Mouse (Mus musculus) brown adipose tissue, adult 24 weeks (tissue): ENCODE measurements around the gene Pomp. TPM values are rescaled to one million over a fixed set of nuclear protein-coding genes. Genes with fewer than 3 reads are reported as not detected.
A peak's percentile ranks its signal among the peaks of the same experiment; 100 is the strongest.

Experiments used
- H3K27ac ChIP-seq: fragments of 200-500 bp; replicated peaks from 2 replicates; pipeline ENCODE4 v1.5.1; 2012; ENCODE audit warnings: low read depth, mild to moderate bottlenecking, low read length
- H3K4me1 ChIP-seq: fragments of 200-500 bp; 2 replicates; pipeline ENCODE4 v1.6.1; 2012; ENCODE audit warnings: low read length, mixed read lengths; ENCODE audit not compliant: control insufficient read depth, insufficient read depth, insufficient read length
- H3K4me3 ChIP-seq: fragments of 200-500 bp; 2 replicates; pipeline ENCODE4 v1.5.1; 2012; ENCODE audit warnings: low read depth, mild to moderate bottlenecking, low read length, moderate library complexity; ENCODE audit not compliant: insufficient read depth
- polyA plus RNA-seq: library from polyadenylated mRNA; stranded (reverse); fragments of >200 nt; gene quantifications from 2 replicates; pipeline ENCODE4 v1.2.4, GENCODE M21; 2012; ENCODE audit not compliant: missing spikeins, insufficient read depth, insufficient read length

Gene Pomp
- 217 and 239 TPM in 2 replicates for polyA plus RNA-seq

DNA sequence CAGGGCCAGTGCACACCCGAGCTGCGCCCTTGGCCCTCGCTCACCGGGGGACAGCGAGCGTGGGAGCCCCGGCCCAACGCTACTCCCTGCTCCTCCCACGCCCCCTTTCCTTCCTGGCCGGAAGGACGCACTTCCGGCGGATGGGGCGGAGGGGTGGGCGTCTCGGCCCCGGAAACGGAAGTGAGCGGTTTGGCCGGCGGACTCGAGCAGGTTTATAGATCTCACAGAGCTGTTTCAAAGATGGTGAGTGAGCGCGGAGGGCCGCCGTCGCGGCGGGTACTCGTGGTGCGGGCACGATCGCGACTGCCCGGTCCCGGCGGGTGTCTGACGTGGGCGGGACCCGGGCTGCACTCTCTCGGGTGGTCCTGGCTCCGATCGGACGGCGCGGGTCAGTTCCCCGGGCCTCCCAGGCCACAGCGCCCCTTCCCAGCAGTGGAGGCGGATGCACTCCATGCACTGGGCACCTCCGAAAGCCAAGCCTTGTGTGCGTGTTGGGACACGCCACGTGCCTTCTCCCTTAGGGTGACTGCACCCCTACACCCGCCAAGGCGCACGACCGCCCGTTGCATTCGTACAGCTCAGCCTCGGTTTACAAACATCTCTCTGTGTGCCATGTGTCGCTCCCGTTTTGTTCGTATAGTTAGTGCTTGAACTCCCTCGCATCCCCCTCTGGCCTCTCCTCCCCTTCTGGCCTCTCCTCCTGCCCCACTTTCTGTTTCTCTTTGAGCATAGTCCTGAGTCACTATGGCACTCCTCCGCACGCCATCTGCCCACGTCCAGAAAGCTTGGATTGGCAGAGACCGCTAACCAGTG is at the start of gene Pomp:
Gene Pomp, plus strand, starts transcription at position 13 of the 813 bp plus-strand sequence.
- H3K27ac ChIP-seq, result peak within 1 kb of the TSS; percentile 97
- peaks cover 9% of the 10 kb centered on the region for H3K4me1 ChIP-seq
- peak within 1 kb of the TSS; percentile 63 for H3K4me3 ChIP-seq

DNA sequence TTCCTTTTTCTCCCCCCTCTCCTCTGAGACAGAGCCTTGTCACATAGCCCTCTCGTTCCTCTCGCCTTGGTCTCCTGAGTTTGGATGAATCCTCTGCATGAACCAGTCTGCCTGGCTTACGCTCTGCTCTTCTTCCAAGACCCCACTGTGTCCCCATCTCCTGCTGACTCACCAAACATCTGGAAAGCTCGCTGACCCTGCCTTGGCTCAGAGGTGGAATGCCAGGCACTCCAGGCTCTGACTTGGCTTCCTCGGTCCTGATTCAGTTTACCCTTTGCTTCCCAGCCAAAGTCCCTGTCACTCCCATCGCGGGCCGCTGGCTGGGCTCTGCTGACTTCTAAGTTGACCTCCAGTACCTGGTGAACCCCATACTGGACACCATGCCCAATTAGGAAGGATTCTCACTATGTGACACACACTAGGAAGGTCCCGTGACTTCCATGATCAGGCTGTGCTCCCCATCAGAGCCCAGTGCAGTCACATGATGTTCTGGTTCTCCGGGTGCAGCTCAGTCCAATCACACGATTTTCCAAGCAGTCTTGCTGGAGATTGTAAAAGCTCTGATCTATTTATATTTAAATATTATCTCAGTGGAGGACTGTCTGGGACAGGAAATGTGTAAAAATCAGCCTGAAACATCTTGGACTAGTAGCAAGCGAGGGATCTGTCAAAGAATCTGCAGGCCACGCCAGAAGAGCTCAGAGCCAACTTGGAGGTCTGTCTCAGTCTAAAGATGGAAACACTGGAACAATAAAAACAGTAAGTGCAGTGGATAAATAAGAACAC is 47.8 kb upstream of the Pomp start:
- Histone ChIP-seq H3K4me1 (no peaks in the 10 kb centered on the region), H3K27ac (no peak overlapping the region), H3K4me3 (no peak overlapping the region)

DNA sequence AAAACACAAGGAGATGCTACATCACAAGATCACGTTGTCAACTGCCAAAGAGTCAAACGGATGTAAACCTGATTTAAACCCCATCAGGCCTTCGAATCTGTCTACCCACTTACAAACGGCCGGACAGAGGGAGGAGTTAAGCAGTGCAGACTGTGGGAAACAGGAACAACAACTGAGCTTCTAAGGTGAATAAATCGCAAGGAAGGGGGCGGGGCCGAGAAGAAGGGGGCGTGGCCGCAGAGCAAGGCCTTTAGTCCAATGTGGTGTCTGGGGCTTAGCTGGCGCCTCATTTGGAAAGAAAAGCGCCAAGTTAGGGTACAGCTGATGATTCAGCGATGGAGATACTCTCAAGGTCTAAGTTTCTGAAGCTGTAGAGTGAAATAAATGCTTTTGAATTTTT is 45.3 kb upstream of the Pomp start:
- Histone ChIP-seq H3K4me3 (no peak overlapping the region), H3K4me1 (no peaks in the 10 kb centered on the region), H3K27ac (no peak overlapping the region)

DNA sequence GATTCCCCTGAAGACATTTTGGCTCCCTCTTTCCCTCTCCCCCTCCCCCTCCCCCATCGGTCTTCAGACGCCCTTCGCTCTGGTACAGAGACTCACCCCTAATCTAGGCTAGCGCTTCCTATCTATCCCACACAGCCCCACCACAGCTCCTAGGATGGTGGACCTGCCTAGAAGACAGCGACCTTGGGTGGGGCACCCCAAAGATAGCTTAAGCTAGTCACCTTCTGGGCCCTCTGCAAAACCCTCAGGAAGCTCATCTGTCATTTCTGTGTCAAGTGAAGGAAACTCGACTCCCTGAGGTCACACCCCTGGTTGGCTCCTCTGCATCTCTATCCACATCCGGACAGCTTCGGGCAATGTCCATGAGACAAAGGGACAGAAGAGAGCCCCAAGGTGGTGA is 44.7 kb upstream of the Pomp start:
- H3K27ac ChIP-seq, result no peak overlapping the region
- H3K4me3 ChIP-seq, result no peak overlapping the region
- H3K4me1 ChIP-seq, result no peaks in the 10 kb centered on the region

DNA sequence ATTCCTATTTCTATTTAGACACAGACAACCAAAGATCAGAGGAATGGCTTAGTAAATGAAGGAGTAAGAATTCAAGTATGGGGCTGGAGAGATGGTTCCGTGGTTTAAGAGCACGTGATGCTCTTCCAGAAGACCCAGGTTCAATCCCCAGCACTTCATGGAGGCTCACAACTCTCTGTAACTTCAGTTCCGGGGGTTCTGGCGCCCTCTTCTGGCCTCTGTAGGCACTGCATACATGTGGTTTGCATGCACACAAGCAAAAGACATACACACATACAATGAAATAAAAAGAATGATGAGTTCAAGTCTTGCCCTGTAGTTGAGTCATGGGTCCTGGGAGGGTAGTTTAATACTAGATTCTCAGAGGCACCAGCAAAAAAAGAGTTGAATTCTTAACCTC is 43.8 kb upstream of the Pomp start:
- Histone ChIP-seq H3K27ac (no peak overlapping the region), H3K4me1 (no peaks in the 10 kb centered on the region), H3K4me3 (no peak overlapping the region)

DNA sequence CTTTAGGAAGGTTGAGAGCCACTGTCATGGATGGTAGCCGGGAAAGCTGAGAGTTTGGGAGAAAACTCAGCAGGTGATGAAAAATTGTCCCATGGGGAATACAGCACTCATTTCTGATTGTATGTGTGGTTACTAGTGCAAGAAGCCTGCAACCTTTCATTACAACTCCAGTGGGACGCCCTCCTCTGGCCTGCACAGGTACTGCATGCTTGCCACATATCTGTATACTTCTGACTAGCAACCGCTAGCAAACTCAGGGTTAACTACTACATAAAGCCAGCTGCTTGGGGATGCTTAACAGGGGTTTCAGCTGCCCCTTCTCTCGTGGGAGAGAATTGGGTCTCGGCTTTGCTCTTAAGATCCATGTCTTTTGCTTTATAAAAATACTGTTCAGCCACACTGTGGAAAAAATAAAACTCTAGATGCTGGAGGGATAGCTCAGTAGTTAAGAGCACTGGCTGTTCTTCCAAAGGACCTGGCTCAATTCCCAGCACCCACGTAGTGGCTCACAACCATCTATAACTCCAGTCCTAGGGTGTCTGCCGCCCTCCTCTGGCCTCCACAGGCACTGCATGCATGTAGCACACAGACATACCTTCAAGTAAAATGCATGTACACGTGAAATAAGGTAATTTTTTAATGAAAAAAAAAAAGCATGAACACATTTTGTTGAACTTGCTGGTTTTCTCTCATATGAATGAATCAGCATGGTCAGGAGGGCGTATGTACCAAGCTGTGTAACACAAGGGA is 42.3 kb upstream of the Pomp start:
- no peak overlapping the region for H3K4me3 ChIP-seq
- H3K4me1 ChIP-seq, result no peaks in the 10 kb centered on the region
- H3K27ac ChIP-seq, result no peak overlapping the region

DNA sequence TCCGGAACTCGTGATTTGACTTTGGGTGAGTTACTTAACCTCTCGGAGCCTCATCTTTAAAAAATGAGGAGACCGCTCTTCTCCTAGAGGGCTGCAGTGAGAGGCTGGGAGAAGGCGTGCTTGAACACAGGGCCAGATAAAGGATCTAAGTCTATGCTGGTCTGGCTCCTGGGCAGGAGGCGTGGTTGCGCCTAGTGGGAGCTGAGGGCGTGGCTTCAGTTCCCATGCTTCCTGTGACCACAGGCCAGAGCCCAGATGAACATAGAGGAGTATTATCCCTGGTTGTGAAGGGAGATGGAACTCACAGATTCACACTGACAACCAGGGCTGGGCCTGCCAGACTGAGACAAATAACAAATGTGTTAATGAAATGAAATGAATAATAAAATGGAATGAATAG is 41.4 kb upstream of the Pomp start:
- Histone ChIP-seq H3K4me3 (no peak overlapping the region), H3K4me1 (no peaks in the 10 kb centered on the region), H3K27ac (no peak overlapping the region)

DNA sequence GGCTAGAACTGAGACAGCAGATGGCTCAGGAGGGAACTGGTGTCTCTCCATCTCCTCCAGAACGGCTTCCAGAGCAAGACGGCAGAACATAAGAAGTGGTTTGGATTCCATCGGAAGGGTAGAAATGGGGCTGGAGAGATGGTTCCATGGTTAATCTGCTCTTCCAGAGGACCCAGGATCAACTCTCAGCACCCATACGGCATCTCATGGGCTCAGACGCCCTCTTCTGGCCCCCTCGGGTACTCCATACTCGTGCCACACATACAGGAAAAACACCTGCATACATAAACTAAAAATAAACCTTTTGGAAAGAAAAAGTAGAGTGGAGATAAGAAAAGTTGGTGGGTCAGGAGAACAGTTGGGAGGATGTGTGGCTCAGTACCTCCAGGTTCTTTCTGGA is 40.4 kb upstream of the Pomp start:
- H3K27ac ChIP-seq, result no peak overlapping the region
- no peak overlapping the region for H3K4me3 ChIP-seq
- H3K4me1 ChIP-seq, result no peaks in the 10 kb centered on the region

DNA sequence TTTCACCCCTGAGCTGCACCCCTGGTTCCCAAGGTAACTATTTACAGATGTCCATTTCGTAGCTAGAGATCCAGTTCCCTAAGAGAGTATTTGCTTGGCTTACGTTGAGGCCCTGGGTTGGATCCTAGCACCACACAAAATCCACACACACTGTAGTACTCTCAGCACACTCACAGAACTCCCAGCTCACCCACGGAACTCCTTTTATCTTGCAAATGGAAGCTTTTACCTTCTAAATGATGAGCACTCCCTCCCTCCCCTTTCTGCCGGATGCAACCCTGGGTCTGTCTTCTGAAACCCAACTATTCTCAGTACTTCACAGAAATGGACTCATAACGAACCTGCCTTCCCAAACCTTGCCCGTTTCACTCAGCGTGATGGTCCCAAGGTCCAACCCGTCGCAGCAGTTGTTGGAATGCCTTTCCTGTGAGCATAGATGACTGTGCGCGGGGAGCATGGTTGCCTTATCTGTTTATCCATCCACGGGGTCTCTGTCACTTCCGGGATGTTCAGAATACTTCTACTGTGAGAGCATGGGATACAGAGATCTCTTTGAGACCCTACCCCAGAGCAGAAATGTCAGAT is 36.1 kb upstream of the Pomp start:
- Histone ChIP-seq H3K27ac (no peak overlapping the region), H3K4me1 (peaks cover 11% of the 10 kb centered on the region; the same call in 1 of the 2 replicates), H3K4me3 (no peak overlapping the region)

DNA sequence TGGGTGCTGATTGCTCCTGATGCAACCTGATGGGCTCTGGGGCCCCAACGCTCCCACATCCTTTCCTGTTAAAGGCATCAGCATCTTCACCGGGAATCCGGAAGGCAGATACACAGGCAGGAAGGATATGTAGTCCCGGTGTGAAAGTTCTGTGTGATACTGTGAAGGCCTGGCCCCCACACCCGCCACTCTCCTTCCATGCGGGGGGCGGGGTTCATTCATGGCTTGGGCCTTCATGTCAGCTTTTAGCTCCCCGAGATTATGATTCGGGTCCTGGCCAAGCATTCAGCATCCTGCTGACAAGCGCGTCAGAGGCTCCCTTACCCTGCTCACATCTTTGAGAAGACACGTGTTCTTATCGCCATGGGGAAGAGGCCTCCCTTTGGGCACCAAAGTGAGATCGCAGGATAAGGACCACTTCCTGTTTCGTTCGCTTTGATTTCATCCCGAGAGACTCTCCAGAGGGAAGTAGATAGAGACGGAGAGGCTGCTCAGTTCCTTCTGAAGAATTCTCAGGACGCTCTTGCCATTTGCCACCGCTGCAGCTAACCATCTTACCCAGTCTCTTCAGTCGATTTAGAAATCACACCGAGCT is 34.8 kb upstream of the Pomp start:
- Histone ChIP-seq H3K4me3 (peak overlapping the region; percentile 30), H3K4me1 (peaks cover 11% of the 10 kb centered on the region; the same call in 1 of the 2 replicates), H3K27ac (0 out of 2 replicates have a peak overlapping the region, but pooled peaks have one; percentile 19)

DNA sequence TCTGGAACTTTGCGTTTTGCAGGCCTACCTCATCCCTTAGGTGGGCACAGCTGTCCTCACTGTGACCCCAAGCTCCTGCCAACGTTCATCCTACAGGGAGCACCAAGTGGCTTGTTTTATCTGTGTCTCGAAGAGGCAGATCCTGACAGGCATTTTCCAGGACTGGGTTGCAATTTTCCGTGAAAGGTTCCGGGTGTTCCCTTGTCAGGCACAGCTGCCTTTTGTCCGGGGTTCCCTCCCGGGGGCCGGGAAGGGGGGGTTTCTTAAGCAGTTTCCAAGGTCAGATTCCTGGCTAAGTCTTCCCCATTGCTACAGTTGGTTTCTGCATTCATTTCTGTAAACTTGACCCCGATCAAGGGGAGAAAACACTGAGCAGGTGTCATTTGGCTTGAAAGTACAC is 34.2 kb upstream of the Pomp start:
- H3K4me3 ChIP-seq, result peak overlapping the region; percentile 30; the same call in 1 of the 2 replicates
- no peak overlapping the region for H3K27ac ChIP-seq
- H3K4me1 ChIP-seq, result peaks cover 11% of the 10 kb centered on the region; the same call in 1 of the 2 replicates

DNA sequence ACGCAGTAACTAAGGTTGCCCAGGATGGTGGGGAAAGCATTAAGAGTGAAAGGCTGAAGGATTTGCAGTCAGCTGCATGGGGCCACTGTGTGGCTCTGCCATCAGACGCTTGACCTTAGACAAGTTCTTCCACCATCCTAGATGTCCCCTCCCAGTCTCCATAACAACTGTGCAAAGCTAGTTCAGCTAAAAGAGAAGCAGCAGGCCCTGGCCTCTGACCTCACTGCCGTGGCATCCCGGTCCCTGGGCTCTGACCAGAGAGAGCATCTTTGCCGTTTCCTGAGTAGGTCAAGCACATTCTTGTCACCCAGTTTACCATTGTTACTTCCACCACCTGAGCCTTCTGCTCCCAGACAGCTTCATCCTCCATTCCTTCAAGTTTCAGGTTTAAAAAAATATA is 33.7 kb upstream of the Pomp start:
- H3K4me1 ChIP-seq, result peaks cover 11% of the 10 kb centered on the region; the same call in 1 of the 2 replicates
- no peak overlapping the region for H3K4me3 ChIP-seq
- H3K27ac ChIP-seq, result no peak overlapping the region

DNA sequence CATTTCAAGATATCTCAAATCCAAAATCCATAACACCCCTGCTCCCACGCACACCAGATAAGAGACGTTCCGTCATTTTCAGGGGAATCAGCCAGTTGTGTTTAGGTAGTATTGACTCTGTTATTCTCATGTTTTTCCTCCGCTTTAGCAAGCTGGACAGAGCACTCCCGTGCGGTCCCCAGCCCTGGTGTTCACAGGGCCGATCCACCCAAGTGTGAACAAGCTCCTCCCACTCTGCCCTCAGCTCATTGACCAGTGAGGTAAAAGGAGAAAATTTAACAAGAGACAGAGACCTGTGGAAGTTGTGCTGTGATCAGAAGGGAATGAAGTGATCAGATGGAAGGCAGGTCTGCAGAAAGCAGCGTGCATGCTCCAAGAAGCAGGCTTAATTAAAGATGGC is 31.4 kb upstream of the Pomp start:
- no peak overlapping the region for H3K4me3 ChIP-seq
- no peak overlapping the region for H3K27ac ChIP-seq
- peaks cover 11% of the 10 kb centered on the region; the same call in 1 of the 2 replicates for H3K4me1 ChIP-seq

DNA sequence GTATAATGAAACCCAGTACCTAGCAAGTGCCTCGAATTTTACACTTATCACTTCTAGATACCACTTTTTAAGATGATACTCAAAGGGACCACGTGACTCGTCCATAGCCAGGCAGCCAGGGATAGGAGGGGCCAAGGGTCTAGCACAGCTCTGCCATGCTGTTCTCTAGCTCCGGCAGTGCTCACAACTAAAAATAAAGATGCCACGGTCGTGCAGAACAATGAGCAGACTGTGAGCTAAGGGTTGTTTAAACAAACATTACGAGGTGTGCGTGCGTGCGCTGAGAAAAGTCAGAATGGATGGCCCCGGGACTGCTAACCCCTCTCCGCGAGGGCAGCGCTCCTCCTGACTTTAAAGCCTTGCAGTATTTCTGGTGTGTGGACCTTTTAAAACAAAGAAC is 27.4 kb upstream of the Pomp start:
- Histone ChIP-seq H3K4me3 (no peak overlapping the region), H3K4me1 (no peaks in the 10 kb centered on the region), H3K27ac (no peak overlapping the region)
